Mouse (Mus musculus) T-helper 17 cell (primary cell): ENCODE results near the gene Mt4.

Source experiments
- in situ Hi-C, 2 experiments: fragments of 300-600 bp; cut with MboI, MseI; formaldehyde crosslinking; loops; 1 replicate in 1 of 2; 2 replicates in 1 of 2; pipeline ENCODE4 v1.15.1; 2025; ENCODE audit warnings: high pct_unique_total_duplicates in 2 of 2

Mt4 gene

GRCm38 (mm10) chr8:94136933-94137332, at the start of gene Mt4:
Mt4 (plus strand) TSS chr8:94137197.
- in situ Hi-C loops: no loop called here

- in situ Hi-C loops: no loop called here
These were observed 49.0 kb upstream of the Mt4 start for GRCm38 (mm10) chr8:94087964-94088363.

GRCm38 (mm10) chr8:94089715-94090114, 47.3 kb upstream of the Mt4 start:
- in situ Hi-C loops: no loop called here

- in situ Hi-C loops: no loop called here
These were observed 44.1 kb upstream of the Mt4 start for GRCm38 (mm10) chr8:94092848-94093247.

GRCm38 (mm10) chr8:94094281-94094680, 42.7 kb upstream of the Mt4 start:
- in situ Hi-C loops: no loop called here

GRCm38 (mm10) chr8:94098081-94098974, 38.7 kb upstream of the Mt4 start, which contains the start of gene Bbs2:
Bbs2 (minus strand) TSS chr8:94098928.
- in situ Hi-C loops: no loop called here

- in situ Hi-C loops: no loop called here
These were observed 38.0 kb upstream of the Mt4 start for GRCm38 (mm10) chr8:94098996-94099395.

- in situ Hi-C loops: loop anchor here in 1 of 2 experiments (5.0 kb wide), 1 partner anchor 93 kb away; no protein-coding TSS in a partner anchor
These were observed 32.9 kb upstream of the Mt4 start for GRCm38 (mm10) chr8:94104146-94104545.

GRCm38 (mm10) chr8:94107871-94108270, 29.1 kb upstream of the Mt4 start:
- in situ Hi-C loops: loop anchor here in 1 of 2 experiments (5.0 kb wide), 1 partner anchor 89 kb away; no protein-coding TSS in a partner anchor

- in situ Hi-C loops: loop anchor here in 1 of 2 experiments (5.0 kb wide), 1 partner anchor 88 kb away; no protein-coding TSS in a partner anchor
These were observed 27.6 kb upstream of the Mt4 start for GRCm38 (mm10) chr8:94109396-94109795.

- in situ Hi-C loops: loop anchor here in 1 of 2 experiments (5.0 kb wide), 1 partner anchor 87 kb away; no protein-coding TSS in a partner anchor
These were observed 27.2 kb upstream of the Mt4 start for GRCm38 (mm10) chr8:94109835-94110234.

GRCm38 (mm10) chr8:94110526-94111177, 26.3 kb upstream of the Mt4 start:
- in situ Hi-C loops: no loop called here

- in situ Hi-C loops: no loop called here
These were observed 23.6 kb upstream of the Mt4 start for GRCm38 (mm10) chr8:94113435-94113834.

- in situ Hi-C loops: no loop called here
These were observed 23.0 kb upstream of the Mt4 start for GRCm38 (mm10) chr8:94113972-94114371.

- in situ Hi-C loops: no loop called here
These were observed 18.1 kb upstream of the Mt4 start for GRCm38 (mm10) chr8:94118776-94119430.

- in situ Hi-C loops: no loop called here
These were observed 15.4 kb upstream of the Mt4 start for GRCm38 (mm10) chr8:94121625-94122024.

GRCm38 (mm10) chr8:94122711-94123468, 14.1 kb upstream of the Mt4 start:
- in situ Hi-C loops: no loop called here

- in situ Hi-C loops: no loop called here
These were observed 9.3 kb upstream of the Mt4 start for GRCm38 (mm10) chr8:94127711-94128110.

GRCm38 (mm10) chr8:94129133-94129789, 7.7 kb upstream of the Mt4 start:
- in situ Hi-C loops: no loop called here

- in situ Hi-C loops: no loop called here
These were observed 6.9 kb upstream of the Mt4 start for GRCm38 (mm10) chr8:94130126-94130525.

- in situ Hi-C loops: no loop called here
These were observed 4.9 kb upstream of the Mt4 start for GRCm38 (mm10) chr8:94132096-94132495.
